Mouse (Mus musculus): ENCODE data around the gene Abca2. TPM values are rescaled to one million over a fixed set of nuclear protein-coding genes. Genes with fewer than 3 reads are reported as not detected.

Abca2 gene
- total and polyA plus RNA-seq, 3 experiments, result 36.1 to 43.4 (median 41.1) TPM

GRCm38 (mm10) chr2:25452951-25453350 is 24.4 kb downstream of the Abca2 start:
- no peak overlapping the region for H3K9ac ChIP-seq (ENCODE audit: low read depth, low read length)
- no peak overlapping the region for H3K27ac ChIP-seq
- DNase-seq, result no peak
- TF ChIP-seq EP300 (IDR thresholded peaks at IDR 0.05; ENCODE audit: insufficient read depth, low read depth, low read length), result no peak
- TF ChIP-seq POLR2A (IDR thresholded peaks at IDR 0.05; ENCODE audit: insufficient read depth, low read depth, low read length), result no peak
- no peak for TF ChIP-seq CTCF (IDR thresholded peaks at IDR 0.05)
- H3K79me2 ChIP-seq (replicated peaks; ENCODE audit: control insufficient read depth, insufficient read depth, low read length), result no peaks in the 10 kb centered on the region
- intact Hi-C loops (cut with DNase I), result no loop called here
- no peaks in the 10 kb centered on the region for H3K36me3 ChIP-seq (ENCODE audit: control insufficient read depth, insufficient read depth, low read length)
- 41% methylated on average over 1 of the region's 1 CpGs for WGBS
- H3K4me1 ChIP-seq (ENCODE audit: control insufficient read depth, insufficient read depth, low read length), result no peaks in the 10 kb centered on the region
- no peak overlapping the region for H3K4me3 ChIP-seq
- H3K27me3 ChIP-seq (ENCODE audit: control insufficient read depth, insufficient read depth, low read length), result no peaks in the 10 kb centered on the region

- intact Hi-C loops (cut with DNase I), result no loop called here
- TF ChIP-seq POLR2A (IDR thresholded peaks at IDR 0.05; ENCODE audit: insufficient read depth, low read depth, low read length) (no peak), EP300 (IDR thresholded peaks at IDR 0.05; ENCODE audit: insufficient read depth, low read depth, low read length) (no peak), CTCF (IDR thresholded peaks at IDR 0.05) (no peak)
- Histone ChIP-seq H3K27ac (no peak within 1 kb of the TSS), H3K4me3 (no peak within 1 kb of the TSS), H3K9ac (ENCODE audit: low read depth, low read length) (no peak within 1 kb of the TSS), H3K27me3 (ENCODE audit: control insufficient read depth, insufficient read depth, low read length) (no peaks in the 10 kb centered on the region), H3K4me1 (ENCODE audit: control insufficient read depth, insufficient read depth, low read length) (peaks cover 4% of the 10 kb centered on the region), H3K79me2 (replicated peaks; ENCODE audit: control insufficient read depth, insufficient read depth, low read length) (no peaks in the 10 kb centered on the region), H3K36me3 (ENCODE audit: control insufficient read depth, insufficient read depth, low read length) (no peaks in the 10 kb centered on the region)
- WGBS, result 46% methylated on average over 14 of the region's 14 CpGs
- DNase-seq, result no peak
Measured at GRCm38 (mm10) chr2:25456205-25456953, 27.9 kb downstream of the Abca2 start, which contains the start of gene Clic3. Gene Clic3, plus strand, starts transcription at chr2:25456838.

GRCm38 (mm10) chr2:25457022-25457896 is 28.8 kb downstream of the Abca2 start:
- Histone ChIP-seq H3K79me2 (replicated peaks; ENCODE audit: control insufficient read depth, insufficient read depth, low read length) (no peaks in the 10 kb centered on the region), H3K9ac (ENCODE audit: low read depth, low read length) (no peak overlapping the region), H3K4me1 (ENCODE audit: control insufficient read depth, insufficient read depth, low read length) (peaks cover 8% of the 10 kb centered on the region), H3K4me3 (no peak overlapping the region), H3K27ac (no peak overlapping the region), H3K36me3 (ENCODE audit: control insufficient read depth, insufficient read depth, low read length) (no peaks in the 10 kb centered on the region), H3K27me3 (ENCODE audit: control insufficient read depth, insufficient read depth, low read length) (no peaks in the 10 kb centered on the region)
- no peak for DNase-seq
- WGBS, result 84% methylated on average over 9 of the region's 9 CpGs
- TF ChIP-seq CTCF (IDR thresholded peaks at IDR 0.05) (no peak), POLR2A (IDR thresholded peaks at IDR 0.05; ENCODE audit: insufficient read depth, low read depth, low read length) (no peak), EP300 (IDR thresholded peaks at IDR 0.05; ENCODE audit: insufficient read depth, low read depth, low read length) (no peak)
- intact Hi-C loops (cut with DNase I), result no loop called here

GRCm38 (mm10) chr2:25458911-25459310 is 30.4 kb downstream of the Abca2 start:
- WGBS, result 62% methylated on average over 5 of the region's 5 CpGs
- H3K36me3 ChIP-seq (ENCODE audit: control insufficient read depth, insufficient read depth, low read length), result no peaks in the 10 kb centered on the region

GRCm38 (mm10) chr2:25460135-25460534 is 31.6 kb downstream of the Abca2 start:
- peak overlapping the region; percentile 88 for H3K9ac ChIP-seq (ENCODE audit: low read depth, low read length)
- H3K27ac ChIP-seq, result peak overlapping the region; percentile 95
- no peaks in the 10 kb centered on the region for H3K27me3 ChIP-seq (ENCODE audit: control insufficient read depth, insufficient read depth, low read length)
- no peak for TF ChIP-seq CTCF (IDR thresholded peaks at IDR 0.05)
- no peaks in the 10 kb centered on the region for H3K36me3 ChIP-seq (ENCODE audit: control insufficient read depth, insufficient read depth, low read length)
- no peaks in the 10 kb centered on the region for H3K79me2 ChIP-seq (replicated peaks; ENCODE audit: control insufficient read depth, insufficient read depth, low read length)
- intact Hi-C loops (cut with DNase I), result loop anchor here (2.0 kb wide), 1 partner anchor 29 kb away; no protein-coding TSS in a partner anchor
- DNase-seq, result no peak
- H3K4me3 ChIP-seq, result peak overlapping the region; percentile 92
- WGBS, result 29% methylated on average over 5 of the region's 5 CpGs
- H3K4me1 ChIP-seq (ENCODE audit: control insufficient read depth, insufficient read depth, low read length), result peaks cover 8% of the 10 kb centered on the region

More at GRCm38 (mm10) chr2:25458911-25459310, 30.4 kb downstream of the Abca2 start:
- TF ChIP-seq POLR2A (IDR thresholded peaks at IDR 0.05; ENCODE audit: insufficient read depth, low read depth, low read length) (no peak), EP300 (IDR thresholded peaks at IDR 0.05; ENCODE audit: insufficient read depth, low read depth, low read length) (no peak)
- DNase-seq, result peak; percentile 63 to 66
- Histone ChIP-seq H3K4me3 (no peak overlapping the region), H3K27ac (no peak overlapping the region), H3K27me3 (ENCODE audit: control insufficient read depth, insufficient read depth, low read length) (no peaks in the 10 kb centered on the region), H3K79me2 (replicated peaks; ENCODE audit: control insufficient read depth, insufficient read depth, low read length) (no peaks in the 10 kb centered on the region), H3K4me1 (ENCODE audit: control insufficient read depth, insufficient read depth, low read length) (peaks cover 8% of the 10 kb centered on the region), H3K9ac (ENCODE audit: low read depth, low read length) (no peak overlapping the region)
- intact Hi-C loops (cut with DNase I), result loop anchor here (2.0 kb wide), 1 partner anchor 42 kb away; the partner anchor contains the start of genes C8g and Fbxw5

Measured in heart, adult 2 months (tissue).